Mouse (Mus musculus): ENCODE results near the gene Me1. TPM values are rescaled to one million over a fixed set of nuclear protein-coding genes. Genes with fewer than 3 reads are reported as not detected.

The Me1 gene
- polyA plus RNA-seq, 1 experiment = 62.8 TPM

- Histone ChIP-seq H3K4me3 (replicated peaks; ENCODE audit: extremely low read depth, low read depth, low read length) (no peak overlapping the region), H3K4me1 (ENCODE audit: control insufficient read depth, insufficient read depth, low read length) (no peaks in the 10 kb centered on the region)
- TF ChIP-seq POLR2A (IDR thresholded peaks at IDR 0.05; ENCODE audit: borderline replicate concordance, extremely low read depth, low read depth, low read length) (no peak), CTCF (IDR thresholded peaks at IDR 0.05; ENCODE audit: insufficient read depth, low read length) (no peak)
- WGBS = 69% methylated on average over 19 of the region's 19 CpGs
- DNase-seq = no peak
Observed at GRCm38 (mm10) chr9:86592676-86593668, 102.8 kb downstream of the Me1 start.

GRCm38 (mm10) chr9:86587019-86587795, 108.5 kb downstream of the Me1 start:
- H3K4me3 ChIP-seq (replicated peaks; ENCODE audit: extremely low read depth, low read depth, low read length) = no peak overlapping the region
- 85% methylated on average over 11 of the region's 11 CpGs for WGBS
- no peak for DNase-seq
- TF ChIP-seq CTCF (IDR thresholded peaks at IDR 0.05; ENCODE audit: insufficient read depth, low read length) = no peak
- H3K4me1 ChIP-seq (ENCODE audit: control insufficient read depth, insufficient read depth, low read length) = no peaks in the 10 kb centered on the region

- 56% methylated on average over 3 of the region's 3 CpGs for WGBS
- TF ChIP-seq CTCF (IDR thresholded peaks at IDR 0.05; ENCODE audit: insufficient read depth, low read length) = peak; percentile 95
- no peak for TF ChIP-seq POLR2A (IDR thresholded peaks at IDR 0.05; ENCODE audit: borderline replicate concordance, extremely low read depth, low read depth, low read length)
- DNase-seq = peak; percentile 54
- Histone ChIP-seq H3K4me1 (ENCODE audit: control insufficient read depth, insufficient read depth, low read length) (no peaks in the 10 kb centered on the region), H3K4me3 (replicated peaks; ENCODE audit: extremely low read depth, low read depth, low read length) (no peak overlapping the region)
Observed at GRCm38 (mm10) chr9:86583740-86584139, 112.0 kb downstream of the Me1 start.

GRCm38 (mm10) chr9:86579657-86580056, 116.1 kb downstream of the Me1 start:
- no peaks in the 10 kb centered on the region for H3K4me1 ChIP-seq (ENCODE audit: control insufficient read depth, insufficient read depth, low read length)
- WGBS = 50% methylated on average over 10 of the region's 10 CpGs
- H3K4me3 ChIP-seq (replicated peaks; ENCODE audit: extremely low read depth, low read depth, low read length) = no peak overlapping the region
- DNase-seq = no peak
- TF ChIP-seq POLR2A (IDR thresholded peaks at IDR 0.05; ENCODE audit: borderline replicate concordance, extremely low read depth, low read depth, low read length) (no peak), CTCF (IDR thresholded peaks at IDR 0.05; ENCODE audit: insufficient read depth, low read length) (no peak)

GRCm38 (mm10) chr9:86575178-86575577, 120.6 kb downstream of the Me1 start:
- no peak for TF ChIP-seq CTCF (IDR thresholded peaks at IDR 0.05; ENCODE audit: insufficient read depth, low read length)
- TF ChIP-seq POLR2A (IDR thresholded peaks at IDR 0.05; ENCODE audit: borderline replicate concordance, extremely low read depth, low read depth, low read length) = no peak
- DNase-seq = no peak
- Histone ChIP-seq H3K4me1 (ENCODE audit: control insufficient read depth, insufficient read depth, low read length) (no peaks in the 10 kb centered on the region; the same call in 1 of the 2 replicates), H3K4me3 (replicated peaks; ENCODE audit: extremely low read depth, low read depth, low read length) (no peak overlapping the region)
- 90% methylated on average over 6 of the region's 6 CpGs for WGBS

GRCm38 (mm10) chr9:86573616-86574303, 122.0 kb downstream of the Me1 start:
- no peak for TF ChIP-seq POLR2A (IDR thresholded peaks at IDR 0.05; ENCODE audit: borderline replicate concordance, extremely low read depth, low read depth, low read length)
- TF ChIP-seq CTCF (IDR thresholded peaks at IDR 0.05; ENCODE audit: insufficient read depth, low read length) = no peak
- H3K4me3 ChIP-seq (replicated peaks; ENCODE audit: extremely low read depth, low read depth, low read length) = no peak overlapping the region
- WGBS = 60% methylated on average over 20 of the region's 20 CpGs
- DNase-seq = no peak
- H3K4me1 ChIP-seq (ENCODE audit: control insufficient read depth, insufficient read depth, low read length) = no peaks in the 10 kb centered on the region; the same call in 1 of the 2 replicates

- peak overlapping the region; percentile 82 for H3K4me3 ChIP-seq (replicated peaks; ENCODE audit: extremely low read depth, low read depth, low read length)
- H3K4me1 ChIP-seq (ENCODE audit: control insufficient read depth, insufficient read depth, low read length) = no peaks in the 10 kb centered on the region; the same call in 1 of the 2 replicates
- DNase-seq = peak; percentile 81
- 8% methylated on average over 13 of the region's 13 CpGs for WGBS
- TF ChIP-seq POLR2A (IDR thresholded peaks at IDR 0.05; ENCODE audit: borderline replicate concordance, extremely low read depth, low read depth, low read length) = no peak
- peak; percentile 78 for TF ChIP-seq CTCF (IDR thresholded peaks at IDR 0.05; ENCODE audit: insufficient read depth, low read length)
Observed at GRCm38 (mm10) chr9:86572636-86573291, 123.0 kb downstream of the Me1 start.

GRCm38 (mm10) chr9:86572196-86572595, 123.6 kb downstream of the Me1 start:
- Histone ChIP-seq H3K4me1 (ENCODE audit: control insufficient read depth, insufficient read depth, low read length) (no peaks in the 10 kb centered on the region; the same call in 1 of the 2 replicates), H3K4me3 (replicated peaks; ENCODE audit: extremely low read depth, low read depth, low read length) (peak overlapping the region; percentile 82)
- no peak for DNase-seq
- 2% methylated on average over 25 of the region's 25 CpGs for WGBS
- TF ChIP-seq CTCF (IDR thresholded peaks at IDR 0.05; ENCODE audit: insufficient read depth, low read length) (no peak), POLR2A (IDR thresholded peaks at IDR 0.05; ENCODE audit: borderline replicate concordance, extremely low read depth, low read depth, low read length) (no peak)
